Mouse (Mus musculus): ENCODE results near the gene Mecom.

GRCm38 (mm10) chr3:30038545-30038944 is 509.3 kb downstream of the Mecom start:
- no peak for TF ChIP-seq CTCF (IDR thresholded peaks at IDR 0.05; ENCODE audit: borderline replicate concordance, insufficient read depth, low read depth, low read length)
- no peak for TF ChIP-seq POLR2A (IDR thresholded peaks at IDR 0.05; ENCODE audit: borderline replicate concordance, insufficient read depth, low read length)
